Mouse (Mus musculus): ENCODE measurements around the gene Nlrc3. TPM values are rescaled to one million over a fixed set of nuclear protein-coding genes. Genes with fewer than 3 reads are reported as not detected.

The Nlrc3 gene
- polyA plus RNA-seq, 1 experiment from 2014 or later, result 1.1 TPM

DNA sequence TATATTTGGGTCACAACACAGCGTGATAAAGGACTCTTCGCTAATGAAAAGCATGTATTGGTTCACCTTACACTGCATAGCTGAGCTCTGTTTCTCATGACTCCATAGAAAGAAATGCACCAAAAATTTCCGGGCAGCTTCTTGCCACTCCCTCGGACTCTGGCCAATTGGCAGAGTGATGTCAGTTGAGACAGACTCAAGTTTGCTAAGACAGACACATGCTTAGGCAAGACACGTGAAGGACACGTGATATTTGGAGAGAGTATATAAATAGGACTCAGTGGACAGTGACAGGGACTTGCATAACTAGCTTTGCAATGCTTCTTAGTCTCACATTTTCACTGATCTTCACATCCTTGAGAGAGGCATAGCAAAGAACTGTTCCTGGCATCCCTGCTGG is 20.1 kb downstream of the Nlrc3 start:
- WGBS, result 80% methylated on average over 6 of the region's 6 CpGs
- H3K4me1 ChIP-seq (ENCODE audit: control insufficient read depth, insufficient read depth, low read length), result no peaks in the 10 kb centered on the region
- DNase-seq (ENCODE audit: low spot score) (peak; percentile 7), ATAC-seq (ENCODE audit: low read depth) (no peak)
- no peak overlapping the region for H3K4me3 ChIP-seq (ENCODE audit: low read depth, low read length)
- H3K9ac ChIP-seq (ENCODE audit: low read depth, low read length), result no peak overlapping the region
- H3K4me2 ChIP-seq (ENCODE audit: low read depth, low read length), result no peak overlapping the region
- no peaks in the 10 kb centered on the region for H3K9me3 ChIP-seq (ENCODE audit: control insufficient read depth, low read length)
- H3K36me3 ChIP-seq (ENCODE audit: control insufficient read depth, insufficient read depth, low read length), result no peaks in the 10 kb centered on the region
- H3K27ac ChIP-seq (replicated peaks; ENCODE audit: low read depth, low read length), result no peak overlapping the region
- no peaks in the 10 kb centered on the region for H3K27me3 ChIP-seq (replicated peaks; ENCODE audit: control insufficient read depth, insufficient read depth, low read length)

DNA sequence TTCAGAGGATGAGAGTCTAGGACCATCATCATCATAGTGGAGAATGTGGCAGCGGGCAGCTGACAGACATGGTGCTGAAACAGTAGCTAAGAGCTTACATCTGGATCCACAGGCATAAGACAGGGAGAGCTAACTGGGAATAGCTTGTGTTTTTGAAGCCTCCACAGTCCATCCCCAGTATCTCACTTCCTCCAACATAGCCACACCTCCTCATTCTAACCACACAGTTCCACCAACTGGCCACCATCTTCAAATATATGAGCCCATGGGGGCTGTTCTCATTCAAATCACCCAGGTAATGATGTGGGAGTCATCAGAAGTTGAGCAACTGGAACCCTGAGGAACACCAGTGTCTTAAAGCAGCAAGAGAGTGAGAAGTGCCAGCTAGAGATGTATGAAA is 25.3 kb downstream of the Nlrc3 start:
- WGBS, result 93% methylated on average over 1 of the region's 1 CpGs
- Histone ChIP-seq H3K27me3 (replicated peaks; ENCODE audit: control insufficient read depth, insufficient read depth, low read length) (no peaks in the 10 kb centered on the region), H3K4me1 (ENCODE audit: control insufficient read depth, insufficient read depth, low read length) (no peaks in the 10 kb centered on the region), H3K4me2 (ENCODE audit: low read depth, low read length) (no peak overlapping the region), H3K36me3 (ENCODE audit: control insufficient read depth, insufficient read depth, low read length) (no peaks in the 10 kb centered on the region), H3K4me3 (ENCODE audit: low read depth, low read length) (no peak overlapping the region), H3K27ac (replicated peaks; ENCODE audit: low read depth, low read length) (no peak overlapping the region), H3K9ac (ENCODE audit: low read depth, low read length) (no peak overlapping the region), H3K9me3 (ENCODE audit: control insufficient read depth, low read length) (no peaks in the 10 kb centered on the region)
- no peak for ATAC-seq (ENCODE audit: low read depth)
- no peak for DNase-seq (ENCODE audit: low spot score)

DNA sequence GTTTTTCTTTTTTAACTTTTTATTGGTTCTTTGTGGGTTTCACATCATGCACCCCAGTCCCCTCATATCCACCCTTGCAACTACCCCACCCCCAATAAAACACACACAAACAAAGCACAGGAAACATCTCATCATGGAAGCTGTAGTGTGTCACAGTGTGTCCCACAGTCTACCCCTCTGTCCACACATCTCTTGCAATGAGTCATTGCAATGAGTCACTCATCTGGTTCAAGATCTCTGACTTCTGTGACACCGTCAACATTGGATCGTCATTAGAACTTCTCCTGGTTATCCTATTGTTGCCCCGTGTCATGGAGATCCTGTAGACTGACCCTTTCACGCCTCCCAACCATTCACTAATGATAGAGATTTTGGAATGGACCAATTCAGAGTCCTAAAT is 41.7 kb downstream of the Nlrc3 start:
- ATAC-seq (ENCODE audit: low read depth) (no peak), DNase-seq (ENCODE audit: low spot score) (no peak)
- peaks cover 67% of the 10 kb centered on the region for H3K36me3 ChIP-seq (ENCODE audit: control insufficient read depth, insufficient read depth, low read length)
- no peaks in the 10 kb centered on the region for H3K27me3 ChIP-seq (replicated peaks; ENCODE audit: control insufficient read depth, insufficient read depth, low read length)
- H3K4me3 ChIP-seq (ENCODE audit: low read depth, low read length), result no peak overlapping the region
- no peak overlapping the region for H3K9ac ChIP-seq (ENCODE audit: low read depth, low read length)
- H3K27ac ChIP-seq (replicated peaks; ENCODE audit: low read depth, low read length), result no peak overlapping the region
- WGBS, result 93% methylated on average over 4 of the region's 4 CpGs
- H3K4me2 ChIP-seq (ENCODE audit: low read depth, low read length), result no peak overlapping the region
- no peaks in the 10 kb centered on the region for H3K9me3 ChIP-seq (ENCODE audit: control insufficient read depth, low read length)
- H3K4me1 ChIP-seq (ENCODE audit: control insufficient read depth, insufficient read depth, low read length), result no peaks in the 10 kb centered on the region

DNA sequence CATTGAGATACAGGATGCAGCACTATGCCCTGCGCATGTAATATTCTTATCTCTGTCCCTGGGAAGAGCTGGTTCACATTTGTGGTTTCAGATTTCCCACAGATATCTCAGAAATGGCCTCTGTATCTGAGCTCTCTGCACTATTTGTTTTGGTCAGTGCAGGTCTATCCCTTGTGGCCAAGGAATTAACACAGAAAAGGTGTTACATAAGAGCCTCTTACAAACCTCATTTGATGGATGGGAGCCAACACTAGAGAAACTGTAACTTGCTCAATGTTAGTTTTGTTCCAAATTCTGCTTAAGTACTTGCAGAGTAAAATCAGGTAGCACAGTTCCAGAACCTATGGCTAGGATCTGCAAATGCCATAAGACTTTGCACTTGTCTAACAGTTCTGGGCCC is 42.3 kb downstream of the Nlrc3 start:
- H3K9me3 ChIP-seq (ENCODE audit: control insufficient read depth, low read length), result no peaks in the 10 kb centered on the region
- H3K4me2 ChIP-seq (ENCODE audit: low read depth, low read length), result no peak overlapping the region
- H3K9ac ChIP-seq (ENCODE audit: low read depth, low read length), result no peak overlapping the region
- DNase-seq (ENCODE audit: low spot score), result no peak
- 94% methylated on average over 1 of the region's 1 CpGs for WGBS
- H3K27me3 ChIP-seq (replicated peaks; ENCODE audit: control insufficient read depth, insufficient read depth, low read length), result no peaks in the 10 kb centered on the region
- ATAC-seq (ENCODE audit: low read depth), result no peak
- H3K4me1 ChIP-seq (ENCODE audit: control insufficient read depth, insufficient read depth, low read length), result no peaks in the 10 kb centered on the region
- no peak overlapping the region for H3K4me3 ChIP-seq (ENCODE audit: low read depth, low read length)
- H3K27ac ChIP-seq (replicated peaks; ENCODE audit: low read depth, low read length), result no peak overlapping the region
- H3K36me3 ChIP-seq (ENCODE audit: control insufficient read depth, insufficient read depth, low read length), result peaks cover 70% of the 10 kb centered on the region

DNA sequence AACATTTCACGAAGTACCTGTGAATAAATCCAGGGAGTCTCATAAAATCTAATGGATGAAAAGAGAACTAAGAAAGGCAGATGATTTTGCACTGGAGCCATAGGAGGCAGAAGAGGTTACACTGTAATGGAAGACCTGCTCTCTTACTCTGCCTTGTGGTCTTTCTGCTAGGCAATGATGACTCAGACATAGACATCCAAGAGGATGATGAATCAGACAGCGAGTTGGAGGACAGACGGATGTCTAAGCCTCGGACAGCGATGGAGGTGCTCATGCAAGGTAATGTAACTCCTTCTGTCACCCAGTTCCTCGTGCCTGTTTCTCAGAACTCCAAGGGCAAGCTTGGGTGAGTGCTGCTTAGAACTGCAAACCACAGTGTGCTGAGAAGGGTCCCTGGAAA is 42.9 kb downstream of the Nlrc3 start:
- Histone ChIP-seq H3K27ac (replicated peaks; ENCODE audit: low read depth, low read length) (no peak overlapping the region), H3K36me3 (ENCODE audit: control insufficient read depth, insufficient read depth, low read length) (peaks cover 69% of the 10 kb centered on the region), H3K4me2 (ENCODE audit: low read depth, low read length) (no peak overlapping the region), H3K4me1 (ENCODE audit: control insufficient read depth, insufficient read depth, low read length) (no peaks in the 10 kb centered on the region), H3K9ac (ENCODE audit: low read depth, low read length) (no peak overlapping the region), H3K27me3 (replicated peaks; ENCODE audit: control insufficient read depth, insufficient read depth, low read length) (no peaks in the 10 kb centered on the region), H3K9me3 (ENCODE audit: control insufficient read depth, low read length) (no peaks in the 10 kb centered on the region), H3K4me3 (ENCODE audit: low read depth, low read length) (no peak overlapping the region)
- no peak for DNase-seq (ENCODE audit: low spot score)
- no peak for ATAC-seq (ENCODE audit: low read depth)
- WGBS, result 98% methylated on average over 6 of the region's 6 CpGs

DNA sequence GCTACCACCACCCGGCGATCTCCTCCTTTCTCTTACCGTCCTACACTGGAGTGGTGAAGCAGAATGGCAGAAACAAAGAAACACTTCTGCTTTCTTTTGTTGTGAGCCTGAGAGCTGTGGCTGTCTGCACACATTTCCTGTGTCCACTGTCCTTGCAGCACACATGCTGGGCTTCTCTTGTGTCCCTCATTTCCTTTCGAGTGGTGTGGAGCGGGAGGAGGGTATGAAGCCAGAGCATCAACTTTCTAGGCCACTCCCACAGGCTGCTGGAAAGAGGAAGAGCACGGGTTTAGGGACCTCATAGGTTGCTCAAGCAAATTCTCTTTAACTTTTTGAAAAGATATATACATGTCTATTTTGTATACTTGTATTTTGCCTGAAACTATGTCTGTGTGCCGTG is 47.3 kb downstream of the Nlrc3 start:
- H3K4me2 ChIP-seq (ENCODE audit: low read depth, low read length), result no peak overlapping the region
- 0 out of 2 replicates have a peak, but pooled peaks cover 3% of the 10 kb centered on the region for H3K4me1 ChIP-seq (ENCODE audit: control insufficient read depth, insufficient read depth, low read length)
- no peaks in the 10 kb centered on the region for H3K9me3 ChIP-seq (ENCODE audit: control insufficient read depth, low read length)
- no peak overlapping the region for H3K27ac ChIP-seq (replicated peaks; ENCODE audit: low read depth, low read length)
- DNase-seq (ENCODE audit: low spot score) (peak; percentile 2), ATAC-seq (ENCODE audit: low read depth) (no peak)
- peaks cover 69% of the 10 kb centered on the region for H3K36me3 ChIP-seq (ENCODE audit: control insufficient read depth, insufficient read depth, low read length)
- no peak overlapping the region for H3K4me3 ChIP-seq (ENCODE audit: low read depth, low read length)
- H3K27me3 ChIP-seq (replicated peaks; ENCODE audit: control insufficient read depth, insufficient read depth, low read length), result no peaks in the 10 kb centered on the region
- H3K9ac ChIP-seq (ENCODE audit: low read depth, low read length), result no peak overlapping the region
- 81% methylated on average over 7 of the region's 7 CpGs for WGBS

DNA sequence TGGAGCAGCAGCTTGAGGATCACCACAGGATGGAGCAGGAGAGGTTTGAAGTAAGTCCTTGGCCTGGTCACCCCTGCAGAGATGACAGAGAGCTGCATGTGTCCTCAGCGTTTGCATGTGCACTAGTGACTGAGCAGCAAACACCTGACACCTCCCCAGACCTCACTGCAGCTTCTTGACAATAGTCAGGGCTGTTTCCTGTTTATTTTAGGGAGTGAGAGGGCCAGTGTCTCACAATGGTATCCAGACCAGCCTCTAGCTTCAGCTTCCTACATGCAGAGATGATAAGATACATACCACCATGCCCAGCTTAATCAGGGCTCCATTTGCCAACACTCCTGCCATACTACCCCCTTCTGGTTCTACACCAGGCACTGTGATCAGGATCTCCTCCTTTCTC is 47.9 kb downstream of the Nlrc3 start:
- peaks cover 66% of the 10 kb centered on the region for H3K36me3 ChIP-seq (ENCODE audit: control insufficient read depth, insufficient read depth, low read length)

DNA sequence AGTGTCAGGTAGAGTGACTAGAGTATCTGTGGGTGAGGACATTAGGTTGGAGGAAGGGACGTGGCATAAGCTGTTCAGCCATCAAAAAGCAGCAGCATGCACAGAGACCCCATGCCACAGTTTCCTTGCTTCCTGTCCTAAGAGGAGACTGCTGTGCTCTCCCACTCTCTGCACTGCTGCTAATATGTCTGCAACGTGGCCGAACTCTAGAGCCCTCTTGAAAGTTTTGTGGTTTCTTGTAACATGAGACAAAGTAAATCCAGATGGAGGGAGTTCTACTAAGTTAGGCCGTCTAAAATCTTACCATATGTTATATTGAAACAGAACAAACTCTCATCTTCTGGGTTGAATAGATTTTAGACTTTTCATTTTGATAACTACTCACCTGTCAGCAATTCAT is 52.5 kb downstream of the Nlrc3 start:
- no peaks in the 10 kb centered on the region for H3K9me3 ChIP-seq (ENCODE audit: control insufficient read depth, low read length)
- peaks cover 74% of the 10 kb centered on the region for H3K36me3 ChIP-seq (ENCODE audit: control insufficient read depth, insufficient read depth, low read length)
- H3K9ac ChIP-seq (ENCODE audit: low read depth, low read length), result no peak overlapping the region
- H3K27me3 ChIP-seq (replicated peaks; ENCODE audit: control insufficient read depth, insufficient read depth, low read length), result no peaks in the 10 kb centered on the region
- H3K4me2 ChIP-seq (ENCODE audit: low read depth, low read length), result no peak overlapping the region
- WGBS, result 22% methylated on average over 4 of the region's 4 CpGs
- DNase-seq (ENCODE audit: low spot score) (peak; percentile 91), ATAC-seq (ENCODE audit: low read depth) (peak; percentile 92)
- H3K4me1 ChIP-seq (ENCODE audit: control insufficient read depth, insufficient read depth, low read length), result peaks cover 7% of the 10 kb centered on the region; the same call in 1 of the 2 replicates
- H3K27ac ChIP-seq (replicated peaks; ENCODE audit: low read depth, low read length), result peak overlapping the region; percentile 88
- no peak overlapping the region for H3K4me3 ChIP-seq (ENCODE audit: low read depth, low read length)

More for the DNA sequence above, 47.9 kb downstream of the Nlrc3 start:
- peaks cover 7% of the 10 kb centered on the region; the same call in 1 of the 2 replicates for H3K4me1 ChIP-seq (ENCODE audit: control insufficient read depth, insufficient read depth, low read length)
- H3K4me3 ChIP-seq (ENCODE audit: low read depth, low read length), result no peak overlapping the region
- WGBS, result 56% methylated on average over 1 of the region's 1 CpGs
- H3K27me3 ChIP-seq (replicated peaks; ENCODE audit: control insufficient read depth, insufficient read depth, low read length), result no peaks in the 10 kb centered on the region
- H3K4me2 ChIP-seq (ENCODE audit: low read depth, low read length), result no peak overlapping the region
- no peak for DNase-seq (ENCODE audit: low spot score)
- no peak overlapping the region for H3K9ac ChIP-seq (ENCODE audit: low read depth, low read length)
- no peak overlapping the region for H3K27ac ChIP-seq (replicated peaks; ENCODE audit: low read depth, low read length)
- H3K9me3 ChIP-seq (ENCODE audit: control insufficient read depth, low read length), result no peaks in the 10 kb centered on the region
- ATAC-seq (ENCODE audit: low read depth), result no peak

DNA sequence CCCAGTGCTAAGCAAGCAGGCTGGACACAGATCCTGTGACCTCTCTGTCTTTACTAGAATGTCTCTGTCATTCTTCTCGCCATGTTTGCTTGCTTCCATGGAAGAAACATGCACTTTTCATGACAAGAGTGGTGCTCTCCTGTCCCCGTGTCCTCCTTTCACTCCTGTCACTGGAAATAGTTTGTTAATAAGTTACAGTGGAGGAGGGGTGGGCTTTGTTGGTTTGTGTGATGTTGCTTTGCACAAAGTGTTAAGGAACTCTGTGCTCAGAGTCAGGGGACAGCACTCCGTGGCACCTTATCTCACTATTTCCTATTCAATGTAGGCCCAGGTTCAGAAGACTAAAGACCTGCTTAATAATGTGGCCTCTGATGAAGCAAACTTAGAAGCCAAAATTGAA is 52.9 kb downstream of the Nlrc3 start:
- 68% methylated on average over 3 of the region's 3 CpGs for WGBS
- H3K36me3 ChIP-seq (ENCODE audit: control insufficient read depth, insufficient read depth, low read length), result peaks cover 72% of the 10 kb centered on the region

More for the DNA sequence above, 52.9 kb downstream of the Nlrc3 start:
- DNase-seq (ENCODE audit: low spot score) (no peak), ATAC-seq (ENCODE audit: low read depth) (no peak)
- Histone ChIP-seq H3K9ac (ENCODE audit: low read depth, low read length) (no peak overlapping the region), H3K4me2 (ENCODE audit: low read depth, low read length) (no peak overlapping the region), H3K9me3 (ENCODE audit: control insufficient read depth, low read length) (no peaks in the 10 kb centered on the region), H3K4me3 (ENCODE audit: low read depth, low read length) (no peak overlapping the region), H3K4me1 (ENCODE audit: control insufficient read depth, insufficient read depth, low read length) (peaks cover 7% of the 10 kb centered on the region; the same call in 1 of the 2 replicates), H3K27ac (replicated peaks; ENCODE audit: low read depth, low read length) (peak overlapping the region; percentile 88), H3K27me3 (replicated peaks; ENCODE audit: control insufficient read depth, insufficient read depth, low read length) (no peaks in the 10 kb centered on the region)
